In the genomic region with DNA sequence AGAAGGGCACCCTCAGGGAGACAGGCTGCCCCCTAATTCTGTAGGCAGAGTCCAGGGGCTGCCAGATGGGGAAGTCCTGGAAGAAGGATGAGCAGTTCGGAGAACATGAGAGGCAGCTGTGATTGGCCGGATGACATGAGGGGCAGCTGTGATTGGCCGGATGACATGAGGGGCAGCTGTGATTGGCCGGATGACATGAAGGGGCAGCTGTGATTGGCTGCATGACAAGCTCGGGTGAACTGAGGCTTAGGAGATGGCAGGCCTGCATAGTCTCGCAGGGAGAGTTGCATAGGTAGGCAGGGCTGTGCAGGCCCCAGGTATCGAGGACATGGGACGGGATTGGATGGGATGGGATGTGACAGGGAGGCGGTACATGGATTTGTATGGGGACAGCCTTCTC, we compare ENCODE assay signal across 8 mouse cellular contexts. TPM values are rescaled to one million over a fixed set of nuclear protein-coding genes. Genes with fewer than 3 reads are reported as not detected.
DNase-seq lines count a peak whose midpoint lies in the region; ATAC-seq and TF ChIP-seq lines count a peak whose summit lies in the region.

No protein-coding gene starts in this region.

- H3K9me3 ChIP-seq in heart, embryonic 10.5 days, result no peaks in the 10 kb centered on the region
- H3K9me3 ChIP-seq in forebrain, postnatal 0 days (ENCODE audit: low read length), result no peaks in the 10 kb centered on the region
- no peaks in the 10 kb centered on the region for H3K9me3 ChIP-seq in liver, embryonic 16.5 days (replicated peaks; ENCODE audit: control insufficient read depth, low read length)

- no peak for TF ChIP-seq CTCF in forebrain, postnatal 0 days (IDR thresholded peaks at IDR 0.05; ENCODE audit: low read depth)

- H3K4me1 ChIP-seq in heart, embryonic 10.5 days, result peaks cover 11% of the 10 kb centered on the region
- H3K4me1 ChIP-seq in forebrain, postnatal 0 days (ENCODE audit: insufficient read depth), result no peaks in the 10 kb centered on the region
- no peaks in the 10 kb centered on the region for H3K4me1 ChIP-seq in liver, embryonic 16.5 days (ENCODE audit: control insufficient read depth, low read depth, low read length)

- intact Hi-C loops in heart, postnatal 36 days (cut with DNase I), result loop anchor here (1.0 kb wide), 1 partner anchor 75 kb away; no protein-coding TSS in a partner anchor
- intact Hi-C loops in left cerebral cortex, postnatal 36 days (cut with DNase I), result loop anchor here (2.0 kb wide), 1 partner anchor 84 kb away; no protein-coding TSS in a partner anchor

- no peak overlapping the region for H3K9ac ChIP-seq in forebrain, postnatal 0 days
- H3K9ac ChIP-seq in liver, embryonic 16.5 days (ENCODE audit: low read depth, low read length), result no peak overlapping the region

- ATAC-seq in forebrain, postnatal 0 days, result peak; percentile 75
- peak; percentile 31; the same call in 1 of the 2 replicates for ATAC-seq in liver, embryonic 16.5 days (ENCODE audit: low read depth)

- no peak overlapping the region for H3K4me2 ChIP-seq in forebrain, postnatal 0 days (ENCODE audit: low read depth)
- no peak overlapping the region for H3K4me2 ChIP-seq in liver, embryonic 16.5 days (ENCODE audit: low read depth, low read length)

- no peak overlapping the region for H3K27ac ChIP-seq in heart, embryonic 10.5 days
- H3K27ac ChIP-seq in forebrain, postnatal 0 days (ENCODE audit: low read depth, low read length), result no peak overlapping the region
- no peak overlapping the region for H3K27ac ChIP-seq in liver, embryonic 16.5 days (ENCODE audit: low read length)

- peak overlapping the region; percentile 37 for H3K4me3 ChIP-seq in heart, embryonic 10.5 days
- no peak overlapping the region for H3K4me3 ChIP-seq in forebrain, postnatal 0 days (ENCODE audit: low read depth, low read length)
- no peak overlapping the region for H3K4me3 ChIP-seq in liver, embryonic 16.5 days (ENCODE audit: low read depth, low read length)

- DNase-seq in heart, embryonic 10.5 days (ENCODE audit: low spot score), result peak; percentile 73
- DNase-seq in heart, postnatal 36 days, result no peak
- peak; percentile 83 for DNase-seq in ES-CJ7 (ENCODE audit: low read depth, low spot score)
- DNase-seq in forebrain, postnatal 0 days, result no peak
- peak; percentile 80 for DNase-seq in testis, postnatal 14 days (ENCODE audit: low spot score)
- DNase-seq in ovary, adult 18-20 months (ENCODE audit: low spot score), result no peak
- no peak for DNase-seq in left cerebral cortex, postnatal 36 days (ENCODE audit: low spot score in 2 of 2)

- 4% methylated on average over 9 of the region's 9 CpGs for WGBS in heart, embryonic 10.5 days
- WGBS in forebrain, postnatal 0 days, result 17% methylated on average over 9 of the region's 9 CpGs
- 16% methylated on average over 9 of the region's 9 CpGs for WGBS in liver, embryonic 16.5 days (ENCODE audit: insufficient replicate concordance)

- H3K36me3 ChIP-seq in heart, embryonic 10.5 days, result no peaks in the 10 kb centered on the region
- H3K36me3 ChIP-seq in forebrain, postnatal 0 days (ENCODE audit: insufficient read depth), result no peaks in the 10 kb centered on the region
- no peaks in the 10 kb centered on the region for H3K36me3 ChIP-seq in liver, embryonic 16.5 days (ENCODE audit: control insufficient read depth, insufficient read depth)

- peaks cover 11% of the 10 kb centered on the region for H3K27me3 ChIP-seq in heart, embryonic 10.5 days (ENCODE audit: insufficient read depth, poor library complexity, severe bottlenecking)
- H3K27me3 ChIP-seq in forebrain, postnatal 0 days (ENCODE audit: insufficient read depth, low read length), result no peaks in the 10 kb centered on the region
- no peaks in the 10 kb centered on the region for H3K27me3 ChIP-seq in liver, embryonic 16.5 days (ENCODE audit: control insufficient read depth, insufficient read depth, low read depth, low read length)

RNA-seq across cellular contexts. Expression of gene Hhipl1, which starts 13.7 kb away (rescaled TPM):
- 0.28 and 0.64 TPM in 2 replicates for polyA plus RNA-seq in heart, embryonic 10.5 days (2016; fragmentation: Nextera tagmentation; extraction: Ambion mirVana)
- total RNA-seq in heart, postnatal 36 days (2021), result 1 to 10 TPM in 1 of 2 experiments, under 1 TPM in 1; 0.94 to 1.6 TPM
- 3.9 and 5.2 TPM in 2 replicates for total RNA-seq in forebrain, postnatal 0 days (2014; rRNA removed)
- polyA plus RNA-seq in forebrain, postnatal 0 days (2015; fragmentation: Nextera tagmentation; extraction: Ambion mirVana), result 1.1 and 1.5 TPM in 2 replicates
- 0.05 TPM in 1 of 2 replicates, not detected in the other for polyA plus RNA-seq in liver, embryonic 16.5 days (2015; fragmentation: Nextera tagmentation; extraction: Ambion mirVana)
- total RNA-seq in left cerebral cortex, postnatal 36 days (2021), result 1 to 10 TPM; 7.8 to 8.1 TPM

RNA-seq across cellular contexts. Expression of gene Ccdc85c, which starts 17.2 kb away (rescaled TPM):
- 5.7 and 6.7 TPM in 2 replicates for polyA plus RNA-seq in heart, embryonic 10.5 days (2016; fragmentation: Nextera tagmentation; extraction: Ambion mirVana)
- total RNA-seq in heart, postnatal 36 days (2021), result 10 to 100 TPM; 33.6 to 38.9 TPM
- total RNA-seq in forebrain, postnatal 0 days (2014; rRNA removed), result 66.1 and 68.0 TPM in 2 replicates
- 15.5 and 16.2 TPM in 2 replicates for polyA plus RNA-seq in forebrain, postnatal 0 days (2015; fragmentation: Nextera tagmentation; extraction: Ambion mirVana)
- 1.2 and 1.3 TPM in 2 replicates for polyA plus RNA-seq in liver, embryonic 16.5 days (2015; fragmentation: Nextera tagmentation; extraction: Ambion mirVana)
- total RNA-seq in left cerebral cortex, postnatal 36 days (2021), result 10 to 100 TPM; 75.2 to 77.4 TPM

RNA-seq across cellular contexts. Expression of gene Cyp46a1, which starts 41.8 kb away (rescaled TPM):
- 4.4 and 5.9 TPM in 2 replicates for polyA plus RNA-seq in heart, embryonic 10.5 days (2016; fragmentation: Nextera tagmentation; extraction: Ambion mirVana)
- under 1 TPM; 0.41 to 0.44 TPM for total RNA-seq in heart, postnatal 36 days (2021)
- total RNA-seq in forebrain, postnatal 0 days (2014; rRNA removed), result 30.4 and 34.9 TPM in 2 replicates
- polyA plus RNA-seq in forebrain, postnatal 0 days (2015; fragmentation: Nextera tagmentation; extraction: Ambion mirVana), result 41.8 and 49.6 TPM in 2 replicates
- 0.25 TPM in 2 replicates for polyA plus RNA-seq in liver, embryonic 16.5 days (2015; fragmentation: Nextera tagmentation; extraction: Ambion mirVana)
- 100 to 1,000 TPM; 293 to 297 TPM for total RNA-seq in left cerebral cortex, postnatal 36 days (2021)

Comparison
In these comparisons a context has a peak if more than half of its experiments do, and no peak if none do; other contexts are left out.
1. DNase-seq: peak in heart, embryonic 10.5 days (single experiment), ES-CJ7 (single experiment) and testis, postnatal 14 days (single experiment); none in heart, postnatal 36 days (0 of 2), forebrain, postnatal 0 days (single experiment), ovary, adult 18-20 months (single experiment) and left cerebral cortex, postnatal 36 days (0 of 2).
2. RNA of gene Cyp46a1, which starts 41.8 kb away (total RNA-seq): 293 to 297 TPM in left cerebral cortex, postnatal 36 days and 30.4 to 34.9 TPM in forebrain, postnatal 0 days; 0.41 to 0.44 TPM in heart, postnatal 36 days; every median in the first group is over 10 times any median in the second.